Mouse (Mus musculus) layer of hippocampus, adult 11-12 months (tissue): ENCODE results near the gene Pfn3.
"Not testable (repeated sequence)": the region's sequence is repeated elsewhere in the genome, so short reads cannot be mapped to it uniquely, and the experiment has no call there.

Experiments used
- DNase-seq: peaks from one replicate; pipeline ENCODE4 v3.0.0; 2022; ENCODE audit warnings: low spot score

Gene Pfn3

DNA sequence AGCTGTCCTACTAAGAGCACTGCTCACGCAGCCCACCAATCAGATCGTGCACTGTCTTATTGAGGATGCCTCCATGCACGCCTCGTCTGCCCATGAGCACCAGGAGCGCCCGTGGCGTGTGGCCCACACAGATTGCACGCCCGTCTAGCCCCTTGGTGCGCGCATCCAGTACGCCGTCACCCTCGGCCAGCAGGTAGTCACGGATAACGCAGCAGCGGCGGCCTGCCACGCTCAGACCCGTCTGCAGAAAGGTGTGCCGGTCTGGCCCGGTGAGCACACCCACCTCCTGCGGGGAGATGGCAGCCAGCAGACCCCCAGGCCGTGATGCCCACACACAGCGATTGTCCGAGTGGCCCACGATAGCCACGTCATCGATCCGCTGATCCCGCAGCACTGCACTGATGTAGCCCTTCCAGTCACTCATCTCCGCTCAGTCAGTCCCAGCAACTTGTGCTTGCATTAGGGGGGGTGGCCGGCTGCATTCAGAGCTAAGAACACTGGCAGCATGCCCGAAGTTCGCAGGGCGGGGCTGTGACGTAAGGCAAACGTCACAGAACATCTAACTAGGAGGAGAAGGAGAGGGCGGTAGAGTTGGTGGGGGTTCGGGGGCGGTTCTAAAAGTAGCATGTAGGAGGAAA lies at the start of gene Pfn3:
Gene Pfn3 (minus strand): TSS at position 490 of the 638 bp plus-strand sequence.
- DNase-seq = peak; percentile 73

- DNase-seq = peak; percentile 70
These were observed 49.2 kb upstream of the Pfn3 start, which contains the start of gene Prr7 for GRCm38 (mm10) chr13:55464027-55464884. Gene Prr7 (plus strand): TSS chr13:55464267.

- DNase-seq = no peak
These were observed 48.5 kb upstream of the Pfn3 start for GRCm38 (mm10) chr13:55463399-55464026.

DNA sequence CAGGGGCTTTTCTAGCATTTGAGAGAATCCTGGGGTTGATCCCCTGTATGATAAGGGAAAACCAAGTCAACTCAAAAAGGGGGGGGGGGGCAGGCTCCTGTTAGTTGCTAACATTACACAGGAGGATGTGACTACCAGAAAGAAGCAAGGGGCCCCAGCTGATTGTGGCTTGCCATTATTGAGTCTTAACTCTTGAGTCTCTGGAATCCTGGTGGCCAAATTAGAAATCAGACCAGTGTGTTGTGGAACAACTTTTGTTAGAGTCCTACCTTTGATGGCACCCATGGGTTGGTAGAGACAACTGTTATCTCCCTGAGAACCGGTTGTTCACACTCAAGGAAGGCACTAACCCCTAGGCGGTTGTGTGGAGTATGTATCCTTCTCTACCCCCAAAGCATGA lies 47.9 kb upstream of the Pfn3 start:
- DNase-seq = no peak

GRCm38 (mm10) chr13:55451785-55452549 lies 36.9 kb upstream of the Pfn3 start:
- no peak for DNase-seq

DNA sequence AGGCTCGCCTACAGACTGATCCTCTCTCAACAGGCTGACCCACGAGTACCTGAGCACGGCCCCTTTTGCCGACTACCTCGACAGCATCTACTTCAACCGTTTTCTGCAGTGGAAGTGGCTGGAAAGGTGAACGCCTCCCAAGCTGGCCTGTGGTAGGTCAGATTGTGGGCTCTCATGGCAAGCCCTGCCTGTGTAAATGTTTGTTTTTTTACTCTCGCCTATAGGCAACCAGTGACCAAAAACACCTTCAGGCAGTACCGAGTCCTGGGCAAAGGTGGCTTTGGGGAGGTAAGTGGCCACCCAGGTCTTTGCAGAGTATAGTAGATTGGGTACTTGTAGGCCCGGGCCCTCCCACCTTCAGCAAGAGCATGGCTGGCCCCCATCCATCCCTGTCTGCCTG lies 36.3 kb upstream of the Pfn3 start:
- no peak for DNase-seq

GRCm38 (mm10) chr13:55450511-55450980 lies 35.5 kb upstream of the Pfn3 start:
- peak; percentile 58 for DNase-seq

DNA sequence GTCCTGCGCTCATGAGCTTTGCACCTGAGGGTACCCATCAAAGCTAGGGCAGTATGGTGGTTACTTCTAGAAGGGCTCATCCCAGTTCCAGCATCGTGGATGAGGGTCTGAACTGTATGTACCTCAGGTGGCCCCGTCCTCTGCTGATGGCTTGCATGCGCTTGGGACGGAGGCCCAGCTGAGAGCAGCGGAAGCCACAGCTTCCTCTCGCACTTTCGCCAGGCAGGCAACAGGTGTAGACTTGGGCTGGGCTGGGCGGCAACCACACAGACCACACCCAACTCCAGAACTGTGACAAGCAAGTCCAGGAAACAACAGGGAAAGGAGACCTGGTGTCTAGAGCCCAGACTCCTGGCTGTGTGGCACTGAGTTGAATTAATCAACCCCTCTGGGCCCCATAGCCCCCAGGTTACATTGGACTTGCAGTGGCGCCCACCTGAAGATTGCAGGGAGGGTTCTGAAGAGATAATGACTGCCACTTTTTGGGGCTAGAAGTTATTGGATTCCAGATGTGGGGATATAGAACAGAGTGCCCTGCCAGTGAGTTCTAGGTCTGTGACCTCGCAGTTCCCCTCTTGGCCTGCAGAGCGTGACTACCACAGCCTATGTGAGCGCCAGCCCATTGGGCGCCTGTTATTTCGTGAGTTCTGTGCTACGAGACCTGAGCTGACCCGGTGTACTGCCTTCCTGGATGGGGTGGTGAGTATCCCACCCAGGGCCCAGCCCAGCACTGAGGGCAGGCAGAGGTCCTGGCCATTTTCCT lies 34.8 kb upstream of the Pfn3 start:
- DNase-seq = no peak

DNA sequence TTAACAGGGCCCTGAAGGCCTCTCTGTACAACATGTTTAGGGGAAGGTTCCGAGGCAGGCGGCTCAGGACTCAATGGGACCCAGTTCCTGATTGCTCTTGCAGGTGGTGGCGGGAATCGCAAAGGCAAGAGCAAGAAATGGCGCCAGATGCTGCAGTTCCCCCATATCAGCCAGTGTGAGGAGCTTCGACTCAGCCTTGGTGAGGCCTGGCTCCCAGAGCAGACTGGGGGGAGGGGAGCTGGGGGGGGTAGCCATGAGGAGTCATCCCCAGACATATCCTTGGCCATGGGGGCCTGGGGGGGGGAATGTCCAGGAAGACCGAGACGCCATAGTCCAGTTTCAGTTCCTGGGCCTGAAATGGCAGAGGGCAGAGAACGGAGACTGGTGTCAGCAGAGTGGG lies 34.2 kb upstream of the Pfn3 start:
- DNase-seq = no peak

DNA sequence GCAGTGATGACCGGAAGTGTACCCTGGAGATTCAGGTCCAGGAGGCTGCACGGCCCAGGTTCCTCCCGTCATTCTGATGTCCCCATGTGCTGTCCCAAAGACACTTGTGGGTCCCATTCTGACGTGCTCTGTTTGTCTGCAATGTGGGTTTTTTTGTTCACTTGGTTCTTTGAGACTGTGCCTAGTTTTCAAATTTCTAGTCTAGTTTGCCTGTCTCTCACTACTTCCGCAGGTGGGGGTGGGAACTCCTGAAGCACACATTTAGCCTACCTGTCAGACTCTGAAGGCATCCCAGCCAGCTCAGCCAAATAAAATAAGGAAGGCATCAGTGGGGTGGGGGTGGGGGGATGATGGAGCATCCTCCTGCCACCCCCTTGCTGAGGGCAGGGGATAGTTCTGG lies 33.1 kb upstream of the Pfn3 start:
- DNase-seq = no peak

GRCm38 (mm10) chr13:55447543-55447943 lies 32.5 kb upstream of the Pfn3 start:
- no peak for DNase-seq

GRCm38 (mm10) chr13:55446483-55447105 lies 31.6 kb upstream of the Pfn3 start:
- DNase-seq = no peak

DNA sequence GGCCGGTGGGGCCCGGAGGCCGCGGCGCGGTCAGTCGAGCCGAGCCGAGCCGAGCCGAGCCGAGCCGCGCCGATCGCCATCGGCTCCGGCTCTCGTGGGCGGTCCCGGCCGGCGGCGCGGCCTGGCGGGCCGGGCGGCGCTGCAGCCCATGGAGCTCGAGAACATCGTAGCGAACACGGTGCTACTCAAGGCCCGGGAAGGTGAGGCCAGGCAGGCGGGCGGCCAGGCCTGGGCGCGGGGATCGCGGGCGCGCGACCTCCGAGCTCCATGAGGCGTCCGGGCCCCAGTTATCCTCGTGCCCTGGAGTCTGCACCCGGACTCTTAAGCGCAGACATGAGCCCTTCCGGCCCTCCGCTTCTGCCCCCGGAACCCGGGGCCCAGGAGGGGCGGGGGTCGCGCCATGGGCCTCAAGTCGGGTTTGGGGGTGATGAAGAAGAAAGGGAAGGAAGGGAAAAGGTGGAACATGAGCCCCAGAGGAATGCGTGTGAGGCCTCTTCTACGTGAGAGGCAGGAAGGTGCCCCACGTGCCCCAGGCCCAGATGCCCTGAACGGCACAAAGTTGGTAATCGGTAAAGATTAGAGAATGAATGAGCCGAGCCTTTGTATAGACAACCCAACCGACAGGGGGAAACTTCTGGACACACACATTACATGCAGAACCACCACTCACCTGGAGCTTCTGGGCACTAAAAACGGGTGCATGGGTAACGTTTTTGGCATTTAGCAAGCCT lies 30.5 kb upstream of the Pfn3 start:
- no peak for DNase-seq

- peak; percentile 100 for DNase-seq
These were observed 29.9 kb upstream of the Pfn3 start, which contains the start of gene Grk6 for GRCm38 (mm10) chr13:55444937-55445315. Gene Grk6 (plus strand): TSS chr13:55445072.

DNA sequence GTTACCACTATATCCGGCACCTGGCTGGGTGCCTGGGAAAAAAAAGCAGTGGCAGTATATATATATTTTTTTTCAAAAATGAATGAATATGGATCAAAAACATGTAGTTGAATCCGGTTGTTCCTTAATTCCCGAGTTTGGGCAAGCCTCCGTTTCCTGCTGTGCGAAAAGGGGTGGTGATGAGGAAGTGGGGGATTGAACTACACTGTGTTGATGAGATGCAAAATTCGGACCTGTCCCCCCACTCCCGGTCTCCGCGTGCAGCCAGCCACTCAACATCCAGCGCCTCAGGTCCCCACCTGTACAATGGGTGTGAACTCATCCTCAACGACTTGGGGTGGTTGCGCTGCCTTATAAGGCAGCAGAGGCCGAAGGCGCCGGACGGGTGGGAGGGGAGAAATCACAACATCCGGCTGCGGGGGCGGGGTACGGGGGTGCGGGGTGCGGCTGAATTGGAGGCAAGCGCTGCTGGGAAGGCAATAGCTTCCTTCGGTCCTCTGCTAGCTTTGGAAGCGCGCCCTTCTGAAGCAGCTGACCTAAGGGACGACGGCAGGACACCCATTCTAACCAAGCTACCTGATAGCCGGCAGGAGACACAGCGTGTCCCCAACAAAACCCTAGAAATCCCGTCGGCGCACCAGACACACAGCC lies 29.4 kb upstream of the Pfn3 start:
- no peak for DNase-seq

- no peak for DNase-seq
These were observed 28.8 kb upstream of the Pfn3 start for GRCm38 (mm10) chr13:55443799-55444285.

DNA sequence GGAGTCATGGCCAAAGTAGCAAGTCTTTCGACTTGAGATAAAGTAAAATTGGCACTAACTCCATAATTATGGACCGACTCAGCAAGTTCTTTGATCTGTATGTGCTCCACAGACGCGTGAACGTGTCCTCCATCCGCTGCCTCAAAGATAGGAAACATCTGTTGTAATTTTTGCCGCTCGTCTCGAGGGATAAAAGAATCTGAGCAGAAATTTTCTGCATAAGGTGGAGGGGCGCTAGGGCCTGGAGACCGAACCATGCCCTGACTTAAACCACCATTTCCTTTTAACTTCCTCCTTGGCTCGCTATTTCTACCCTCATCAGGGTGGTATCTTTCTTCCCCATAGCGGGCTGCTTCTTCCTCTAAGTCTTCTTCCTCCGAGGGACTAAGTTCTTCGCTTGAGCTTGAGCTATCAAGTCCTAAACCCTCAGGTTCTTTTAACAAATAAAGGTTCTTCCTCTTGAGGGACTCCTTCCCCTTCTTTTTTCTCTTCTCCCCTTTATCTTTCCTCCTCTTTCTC lies 22.1 kb upstream of the Pfn3 start:
- DNase-seq = not testable (repeated sequence)

DNA sequence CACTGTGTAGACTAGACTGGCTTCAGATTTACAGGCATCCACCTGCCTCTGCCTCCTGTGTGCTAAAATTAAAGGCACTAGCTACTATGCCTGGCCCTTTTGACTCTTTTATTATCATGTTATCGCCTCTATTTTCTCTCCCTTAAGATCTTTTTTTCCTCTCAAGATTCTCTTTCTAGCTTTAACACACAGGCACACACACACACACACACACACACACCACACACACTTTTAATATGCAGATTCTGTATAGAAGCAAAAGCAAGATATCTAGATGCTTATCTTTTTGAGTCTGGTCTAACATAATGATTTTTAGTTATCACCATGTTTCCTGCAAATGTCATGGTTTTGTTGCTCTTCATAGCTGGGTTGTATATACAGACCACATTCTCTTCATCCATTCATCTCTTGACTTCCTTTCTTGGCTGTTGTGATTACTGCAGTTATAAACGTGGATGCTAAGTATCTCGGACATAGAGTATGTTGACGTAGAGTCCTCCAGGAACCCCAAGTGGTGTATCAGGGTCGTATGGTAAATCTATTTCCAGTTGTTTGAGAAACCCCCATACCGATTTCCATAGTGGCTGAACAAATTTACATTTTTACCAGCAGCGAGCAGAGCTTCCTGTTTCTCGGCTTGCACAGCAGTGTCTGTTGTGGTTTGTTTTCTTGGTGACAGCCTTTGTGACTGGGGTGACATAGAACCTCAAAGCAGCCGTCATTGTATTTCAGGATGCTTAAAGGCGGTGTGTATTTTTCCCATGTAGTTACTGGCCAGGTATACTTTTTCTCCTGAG lies 17.1 kb upstream of the Pfn3 start:
- DNase-seq = no peak
